Mouse (Mus musculus): ENCODE measurements around the gene G2e3.

The G2e3 gene

DNA sequence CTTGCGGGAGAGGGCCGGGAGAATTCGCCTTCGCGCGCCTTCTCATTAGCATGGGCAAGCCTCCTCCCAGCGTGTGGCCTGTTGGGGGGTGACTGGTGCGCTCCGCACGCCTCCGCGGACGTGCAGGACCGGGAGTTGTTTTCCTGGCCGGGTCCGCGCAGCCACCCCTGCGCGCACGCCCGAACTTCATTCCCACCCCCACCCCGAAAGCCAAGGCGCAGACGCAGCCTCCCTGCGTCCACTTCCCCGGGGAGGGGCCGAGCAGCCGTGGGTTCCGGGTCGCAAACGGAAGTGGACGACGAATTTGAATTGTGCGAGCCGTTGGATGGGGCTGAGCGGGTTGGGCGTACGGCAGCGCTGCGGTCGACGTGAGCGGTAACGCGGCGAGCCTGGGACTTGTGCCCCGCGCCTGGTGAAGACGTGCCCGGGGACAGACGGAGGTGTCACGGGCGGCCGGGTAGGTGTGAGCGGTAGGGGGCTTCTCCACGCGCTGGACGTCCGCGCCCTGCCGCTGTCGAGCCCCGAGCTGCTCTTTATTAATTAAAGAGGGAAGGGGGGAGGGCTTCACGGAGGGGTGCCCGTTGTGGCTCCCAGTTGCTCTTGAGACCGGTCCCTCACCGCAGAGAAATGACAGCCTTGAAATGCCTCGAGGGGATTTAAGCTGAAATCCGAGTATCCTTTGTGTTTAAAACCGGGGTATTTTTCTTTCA, at the start of gene G2e3:
G2e3 (plus strand) TSS at position 74 of the 710 bp plus-strand sequence.
- under 1% methylated on average over 70 of the region's 70 CpGs for WGBS

DNA sequence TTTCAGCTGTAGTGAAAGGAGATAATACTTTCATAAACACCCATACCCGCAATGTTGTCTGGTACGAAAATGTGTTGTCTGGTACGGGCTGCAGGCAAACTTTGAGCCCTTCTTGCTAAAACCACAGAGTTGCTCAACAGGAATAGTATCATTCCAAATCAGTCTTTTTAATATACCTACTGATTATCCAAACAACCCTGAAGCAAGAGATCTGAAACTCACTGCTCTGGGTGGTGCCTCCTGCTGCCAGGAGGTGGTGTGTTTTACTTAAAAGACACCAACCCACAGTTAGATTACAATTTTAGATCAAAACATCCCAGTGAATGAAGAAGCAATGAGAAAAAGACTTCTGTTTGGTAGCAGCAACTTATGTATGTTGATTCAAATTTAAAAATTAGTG, 24.3 kb upstream of the G2e3 start:
- 82% methylated on average over 3 of the region's 3 CpGs for WGBS

- WGBS = 88% methylated on average over 3 of the region's 3 CpGs
Observed at GRCm38 (mm10) chr12:51326819-51327218, 21.0 kb upstream of the G2e3 start.

DNA sequence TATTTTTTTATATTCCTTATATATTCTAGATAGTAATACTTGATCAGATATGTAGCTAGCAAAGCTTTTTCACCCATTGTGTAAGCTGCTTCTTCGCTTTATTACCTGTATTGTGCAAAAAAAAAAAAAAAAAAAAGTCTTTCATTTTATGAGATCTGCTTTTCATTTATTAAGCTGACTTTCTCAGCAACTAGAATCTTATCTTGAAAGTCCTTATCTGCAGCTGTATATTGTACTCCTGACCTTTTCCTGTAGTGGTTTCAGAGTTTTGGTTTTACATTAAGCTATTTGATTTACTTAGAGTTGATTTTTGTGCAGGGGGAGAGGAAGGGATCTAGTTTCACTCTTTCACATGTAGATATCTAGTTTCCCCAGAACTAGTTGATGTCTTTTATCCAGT, 10.8 kb upstream of the G2e3 start:
- WGBS = 85% methylated on average over 1 of the region's 1 CpGs

DNA sequence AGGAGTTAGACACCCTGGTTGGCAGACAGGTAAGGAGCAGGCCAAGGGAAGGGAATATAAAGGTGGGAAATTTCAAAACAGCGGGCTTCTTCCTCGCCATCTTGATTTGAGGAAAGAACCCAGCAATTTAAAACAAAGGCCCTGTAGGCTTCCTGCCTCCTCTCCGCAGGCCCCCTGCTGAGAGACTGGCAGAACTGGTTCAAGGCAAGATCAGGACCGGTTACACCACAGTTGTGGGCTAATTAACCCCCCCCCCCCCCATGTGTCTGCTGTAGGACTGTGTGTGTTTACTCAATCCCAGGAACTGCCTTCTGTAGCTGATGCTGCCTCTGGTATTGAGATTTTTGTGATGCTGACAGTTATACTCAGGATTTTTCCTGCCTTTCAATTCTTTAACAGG, 1.7 kb upstream of the G2e3 start:
- 66% methylated on average over 4 of the region's 4 CpGs for WGBS

GRCm38 (mm10) chr12:51348698-51348998, 787 bp downstream of the G2e3 start:
- 2% methylated on average over 10 of the region's 10 CpGs for WGBS

- 71% methylated on average over 8 of the region's 8 CpGs for WGBS
Observed at GRCm38 (mm10) chr12:51355296-51355695, 7.4 kb downstream of the G2e3 start.

DNA sequence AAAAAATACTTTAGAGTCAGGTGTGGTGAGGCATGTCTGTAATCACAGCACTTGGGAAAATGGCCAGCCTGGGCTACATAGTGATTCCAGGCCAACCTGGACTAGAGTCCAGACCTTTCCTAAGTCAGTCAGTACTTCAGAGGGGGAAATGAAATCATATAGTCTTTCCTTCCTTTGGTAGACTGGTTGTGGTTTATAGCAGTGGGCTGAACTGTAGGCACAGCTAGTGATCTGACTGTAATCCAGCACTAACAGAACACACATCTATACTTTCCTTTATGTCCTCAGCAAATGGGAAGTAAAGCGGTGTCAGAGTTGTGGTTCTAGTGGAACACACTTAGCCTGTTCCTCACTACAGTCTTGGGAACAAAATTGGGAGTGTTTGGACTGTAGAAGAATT, 15.0 kb downstream of the G2e3 start:
- WGBS = 93% methylated on average over 1 of the region's 1 CpGs

- 97% methylated on average over 3 of the region's 3 CpGs for WGBS
Observed at GRCm38 (mm10) chr12:51368504-51368903, 20.6 kb downstream of the G2e3 start.

DNA sequence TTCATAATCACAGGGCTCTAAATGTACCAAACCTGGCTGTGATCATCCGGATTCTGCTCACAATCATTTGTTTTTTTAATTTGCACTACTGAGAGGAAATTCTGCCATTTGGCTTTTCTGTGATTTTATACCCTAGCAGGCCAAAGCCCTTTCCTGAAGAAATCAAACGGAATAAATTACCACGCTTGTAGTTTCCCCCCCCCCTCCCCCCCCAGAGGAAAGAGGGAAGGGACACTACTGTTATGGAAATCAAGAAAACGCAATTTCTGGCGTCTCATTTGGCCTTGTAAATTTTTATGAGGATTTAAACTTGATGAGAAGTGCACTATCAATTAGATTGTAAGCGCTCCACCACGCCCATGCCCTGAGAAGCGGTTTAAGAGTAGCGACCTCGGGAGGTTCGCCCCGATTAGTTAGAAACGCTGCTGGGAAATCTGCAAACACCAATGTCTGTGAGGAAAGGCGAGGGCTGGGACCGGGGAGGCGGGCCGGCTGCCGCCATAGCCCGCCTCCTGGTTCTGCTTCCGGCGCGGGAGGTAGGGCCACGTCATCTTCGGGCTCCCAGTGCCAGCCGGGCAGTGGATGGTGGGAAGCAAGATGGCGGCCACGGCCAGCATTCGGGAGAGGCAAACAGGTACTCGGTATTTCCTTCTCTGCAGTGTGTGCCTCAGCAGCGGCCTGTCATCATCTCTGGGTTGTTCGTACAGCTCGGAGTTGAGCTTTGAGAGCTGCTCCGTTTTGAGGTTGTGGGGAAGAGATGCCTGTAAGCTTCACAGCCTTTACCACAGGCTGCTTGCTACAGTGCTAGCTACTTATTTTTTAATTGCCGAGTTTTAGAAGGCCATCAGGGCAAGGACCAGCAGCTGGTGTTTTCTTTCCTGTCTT, 29.4 kb downstream of the G2e3 start, which contains the start of gene Scfd1:
Scfd1 (plus strand) TSS at position 508 of the 885 bp plus-strand sequence.
- under 1% methylated on average over 34 of the region's 34 CpGs for WGBS

DNA sequence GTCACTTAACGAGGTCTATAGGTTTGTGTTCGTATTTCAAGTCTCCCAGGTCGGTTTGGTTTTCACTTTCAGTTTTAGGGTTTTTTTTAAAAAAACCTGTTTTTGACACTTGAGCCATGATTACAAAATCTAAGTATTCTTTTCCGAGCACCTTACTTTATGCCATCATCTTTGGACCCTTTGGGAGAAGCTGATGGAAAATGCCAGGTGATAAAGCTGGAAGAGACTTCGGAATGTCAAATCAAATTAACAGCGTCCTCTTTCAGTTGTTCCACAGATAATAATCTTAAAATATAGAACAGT, 30.0 kb downstream of the G2e3 start:
- WGBS = 10% methylated on average over 6 of the region's 6 CpGs

DNA sequence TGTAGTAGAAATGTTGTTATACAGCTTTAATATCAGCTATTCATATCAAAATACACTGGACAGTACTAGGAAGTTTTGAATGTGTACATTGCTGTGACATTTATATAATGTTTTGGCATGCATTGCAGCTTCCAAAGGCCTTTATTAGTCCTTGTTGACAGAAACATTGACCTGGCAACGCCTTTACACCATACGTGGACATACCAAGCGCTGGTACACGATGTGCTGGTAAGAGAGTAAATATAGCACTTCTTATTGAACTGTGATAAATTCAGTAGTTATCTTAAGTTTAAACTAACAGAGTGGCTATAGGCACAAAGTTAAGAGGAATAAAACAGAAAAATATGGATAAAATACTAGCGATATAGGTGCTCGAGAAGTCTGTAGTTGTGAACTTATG, 52.0 kb downstream of the G2e3 start:
- 96% methylated on average over 6 of the region's 6 CpGs for whole genome bisulfite sequencing

DNA sequence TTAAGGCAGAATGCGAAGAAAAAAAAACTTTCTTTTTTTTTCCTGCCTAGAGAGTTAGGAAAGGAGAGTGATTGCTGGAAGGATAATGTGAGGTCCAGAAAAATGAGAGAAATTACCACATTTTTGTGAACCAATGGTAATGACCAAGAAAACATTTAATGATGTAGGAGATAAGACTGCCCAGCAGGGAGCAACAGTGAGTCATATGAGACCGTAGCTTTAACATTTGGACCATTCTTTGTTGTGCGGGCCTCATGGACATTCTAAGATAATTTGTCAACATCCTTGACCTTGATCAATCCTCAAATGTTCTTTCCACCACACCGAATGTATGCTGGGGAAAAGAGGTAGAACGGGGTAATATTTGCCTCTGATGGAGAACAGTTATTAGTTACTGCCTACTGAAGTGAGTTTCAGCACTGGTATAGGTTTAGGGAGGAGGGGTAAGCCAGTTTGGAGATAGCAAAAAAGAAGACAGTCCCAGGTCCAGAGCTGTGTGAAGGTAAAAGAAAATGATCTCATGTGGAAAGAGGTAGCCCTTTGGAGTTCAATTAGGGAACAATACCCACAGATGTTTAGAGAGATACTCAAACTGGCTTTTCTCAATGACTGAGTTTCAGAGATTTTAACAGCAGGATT, 54.3 kb downstream of the G2e3 start:
- 61% methylated on average over 5 of the region's 5 CpGs for WGBS

GRCm38 (mm10) chr12:51403987-51404586, 56.2 kb downstream of the G2e3 start:
- WGBS = 60% methylated on average over 4 of the region's 4 CpGs

DNA sequence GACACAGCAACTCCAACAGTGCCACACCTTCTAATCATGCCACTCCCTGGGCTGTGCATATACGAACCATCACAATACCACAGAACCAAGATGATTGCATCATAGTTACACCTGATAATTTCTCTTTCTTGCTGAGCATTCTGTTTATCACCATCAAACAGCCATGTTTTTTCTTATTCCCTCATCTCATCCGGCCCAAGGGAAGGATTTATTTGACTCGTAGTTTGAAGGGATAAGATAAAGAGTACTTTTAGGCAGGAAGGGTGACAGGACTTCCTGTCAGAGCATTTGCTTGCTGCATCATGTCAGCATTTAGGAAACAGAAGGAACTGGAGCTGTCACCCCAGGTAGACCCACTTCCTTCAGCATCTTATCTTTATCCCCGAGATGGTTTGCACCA, 63.5 kb downstream of the G2e3 start:
- 89% methylated on average over 4 of the region's 4 CpGs for WGBS
